Mouse (Mus musculus): Measurements from ENCODE around the gene Lgals8.
A peak's percentile ranks its signal among the peaks of the same experiment; 100 is the strongest.
"Not testable (repeated sequence)": the region's sequence is repeated elsewhere in the genome, so short reads cannot be mapped to it uniquely, and the experiment has no call there.

Gene Lgals8

DNA sequence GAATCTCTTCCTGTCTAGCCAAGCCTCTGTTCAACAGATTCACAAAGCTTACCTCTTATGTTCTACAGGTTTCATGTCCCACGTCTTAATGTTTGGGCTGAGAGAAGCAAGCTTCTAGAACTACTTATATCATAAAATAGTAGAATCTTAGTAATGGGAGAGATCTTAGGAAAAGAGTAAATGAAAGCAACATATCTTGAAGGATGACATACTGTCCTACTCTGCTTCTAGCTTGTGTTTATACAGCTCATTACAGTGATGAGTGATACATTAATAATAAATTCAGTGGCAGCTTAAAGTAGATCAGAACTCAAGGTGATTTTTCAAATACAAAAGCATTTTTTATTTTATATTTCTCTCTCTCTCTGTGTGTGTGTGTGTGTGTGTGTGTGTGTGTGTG, at the start of gene Lgals8:
Gene Lgals8 (minus strand): TSS at position 101 of the 400 bp plus-strand sequence.
- DNase-seq = no peak

DNA sequence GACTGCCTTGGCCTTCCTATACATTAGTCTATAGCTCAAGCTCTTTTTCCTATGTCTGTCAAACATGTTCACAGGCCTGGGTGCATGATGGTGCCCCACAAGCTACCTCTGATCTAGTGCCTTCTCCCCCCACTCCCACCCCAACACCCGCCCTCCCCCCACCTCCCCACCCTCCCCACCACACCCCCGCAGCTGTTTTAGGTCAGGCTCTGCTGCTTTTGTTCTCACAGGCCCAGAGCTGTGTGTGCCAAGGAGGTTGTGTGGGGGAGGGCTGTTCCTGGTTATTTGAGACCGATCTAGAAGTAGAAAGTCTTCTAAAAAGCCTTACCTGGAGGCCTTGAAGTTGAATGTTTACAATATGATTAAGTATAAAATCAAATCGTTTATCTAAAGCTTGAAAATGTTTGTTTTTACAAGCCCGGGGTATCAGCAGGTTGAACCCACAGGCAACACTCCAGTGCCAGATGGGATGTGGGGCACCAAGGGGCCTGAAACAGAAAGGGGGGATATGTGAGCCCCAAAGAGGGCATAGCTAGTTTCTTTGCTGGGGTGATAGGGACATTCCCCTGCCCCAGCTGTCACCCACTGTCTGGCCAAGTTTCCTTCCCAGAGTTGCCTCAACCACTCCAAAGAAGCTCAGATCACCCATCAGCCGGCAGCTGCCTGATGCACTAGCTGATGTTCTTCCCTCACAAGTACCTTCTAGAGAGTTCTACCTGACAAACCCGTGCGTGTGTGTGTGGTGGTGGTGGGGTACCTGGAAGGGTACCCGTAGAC, 46.6 kb upstream of the Lgals8 start:
- DNase-seq = peak; percentile 46 to 76

DNA sequence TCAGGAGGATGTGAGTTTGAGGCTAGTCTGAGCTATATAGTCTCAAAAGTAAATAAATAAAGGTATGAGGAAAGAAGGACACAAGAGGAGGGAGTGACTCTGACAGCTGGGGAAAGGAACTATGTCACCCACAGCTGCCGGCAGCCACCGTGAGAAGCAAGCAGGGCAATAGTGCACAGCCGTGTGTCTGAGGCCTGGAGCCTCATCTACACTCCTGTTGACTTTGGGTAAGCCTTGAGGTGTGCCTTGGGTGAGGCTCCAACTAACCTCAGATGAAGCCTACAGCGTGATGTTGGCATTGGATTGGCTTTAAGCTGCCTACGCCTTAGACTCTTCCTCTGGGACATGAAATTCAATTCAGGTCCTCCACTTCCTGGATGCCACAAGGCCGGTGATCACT, 45.3 kb upstream of the Lgals8 start:
- DNase-seq = peak; percentile 50 to 67

DNA sequence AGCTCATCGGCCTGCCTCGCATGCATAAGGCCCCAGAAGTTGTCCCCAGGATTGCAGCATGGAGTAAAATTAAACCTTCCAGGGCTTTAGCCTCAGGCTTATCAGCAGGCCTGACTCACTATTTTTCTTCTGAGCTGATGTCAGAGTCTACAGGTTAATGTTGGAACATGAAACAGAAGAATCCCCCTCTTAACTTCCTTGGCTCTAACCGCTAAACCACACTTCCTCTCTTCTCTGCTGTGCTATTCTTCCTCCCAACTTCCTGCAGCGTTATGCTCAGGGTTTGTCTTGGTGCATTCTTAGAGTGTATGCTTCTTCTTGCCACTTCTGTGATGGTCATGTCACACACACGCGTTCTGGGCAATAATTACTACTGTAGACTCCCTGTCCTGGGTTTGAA, 42.7 kb upstream of the Lgals8 start:
- DNase-seq = peak in 1 of 2 experiments; percentile 64

DNA sequence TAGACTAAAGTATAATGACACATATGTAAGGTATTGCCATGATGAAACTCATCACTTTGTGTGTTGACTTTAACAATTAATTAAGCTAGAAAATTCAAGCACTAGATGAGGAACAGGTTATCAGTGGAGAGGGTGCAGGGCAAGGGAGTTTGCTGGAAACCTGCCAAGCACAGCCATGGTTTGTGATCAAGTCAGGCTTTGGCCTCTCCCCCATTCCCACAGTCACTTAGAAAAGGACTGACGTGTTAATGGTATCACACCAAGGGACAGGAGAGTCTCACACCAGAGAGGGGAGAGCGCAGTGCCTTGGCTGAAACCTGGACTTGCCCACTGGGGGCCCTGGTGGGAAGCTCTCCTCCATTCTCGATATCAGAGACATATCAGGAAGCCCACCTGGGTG, 40.6 kb upstream of the Lgals8 start:
- no peak for DNase-seq

DNA sequence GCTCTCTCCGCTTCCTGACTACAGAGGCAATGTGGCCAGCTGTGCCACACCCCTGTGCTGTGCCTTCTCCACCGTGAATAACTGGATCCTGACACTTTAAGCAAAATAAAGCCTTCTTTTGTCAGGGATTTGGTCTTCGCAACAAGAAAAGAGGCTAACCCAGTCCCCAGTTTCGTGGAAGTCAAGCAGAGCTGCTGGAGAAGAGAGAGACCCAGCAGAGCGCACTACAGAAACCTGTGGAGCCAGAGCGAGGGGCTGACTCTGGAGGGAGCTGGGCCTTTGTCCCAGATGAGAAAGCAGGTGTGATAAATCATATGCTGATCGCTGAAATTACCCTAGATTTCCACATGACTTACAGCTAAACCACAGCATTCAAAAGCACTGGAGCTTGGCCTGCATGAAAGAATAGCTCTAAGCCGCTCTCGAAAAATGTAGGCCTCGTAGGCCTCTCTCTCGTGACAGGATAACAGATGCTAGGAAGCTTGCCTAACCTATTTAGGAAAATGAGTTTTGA, 38.6 kb upstream of the Lgals8 start:
- DNase-seq = peak in 1 of 2 experiments; percentile 24

DNA sequence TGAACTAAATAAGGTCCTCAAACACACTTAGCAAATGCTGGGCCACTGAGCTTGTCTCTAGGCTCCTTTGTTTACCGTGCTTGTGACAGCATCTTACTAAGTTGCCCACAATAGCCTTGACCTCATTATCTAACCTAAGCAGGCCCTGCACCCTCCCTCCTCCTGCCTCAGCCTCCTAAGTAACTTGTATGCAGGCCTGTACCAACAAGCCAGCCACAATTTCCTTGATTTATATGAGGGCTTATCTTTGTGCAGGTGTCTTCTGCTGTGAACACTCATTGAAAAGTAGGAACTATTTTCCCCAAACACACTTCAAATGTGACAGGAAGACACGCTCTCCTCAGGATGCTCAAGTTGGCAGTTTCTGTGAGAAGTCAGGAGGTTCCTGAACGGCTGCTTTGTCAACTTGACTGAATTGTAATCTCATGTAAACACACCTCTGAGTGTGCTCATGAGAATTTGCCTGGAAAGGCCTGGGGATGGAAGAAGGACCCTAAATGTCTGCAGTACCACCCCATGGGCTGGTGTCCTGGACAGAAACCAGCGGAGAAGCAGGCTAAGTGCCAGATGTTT, 38.0 kb upstream of the Lgals8 start:
- peak; percentile 18 to 30 for DNase-seq

DNA sequence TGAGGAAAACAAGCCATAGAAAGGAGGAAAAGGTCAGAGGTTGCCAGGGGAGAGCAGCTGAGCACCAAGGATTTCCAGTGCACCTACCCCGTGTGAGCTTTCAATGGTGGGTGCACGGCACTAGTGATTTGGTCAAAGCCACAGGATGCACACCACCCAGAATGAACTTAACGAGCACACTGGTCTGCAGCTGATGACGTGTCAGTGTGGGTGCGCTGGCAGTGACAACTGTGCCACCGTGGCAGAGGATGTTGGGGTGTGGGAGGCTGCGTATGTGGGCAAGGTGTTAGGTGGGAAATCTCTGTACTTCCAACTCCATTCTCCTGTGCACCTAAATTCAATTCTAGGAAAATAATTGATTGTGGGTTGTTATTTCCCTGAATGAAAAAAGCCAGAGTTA, 34.4 kb upstream of the Lgals8 start:
- no peak for DNase-seq

DNA sequence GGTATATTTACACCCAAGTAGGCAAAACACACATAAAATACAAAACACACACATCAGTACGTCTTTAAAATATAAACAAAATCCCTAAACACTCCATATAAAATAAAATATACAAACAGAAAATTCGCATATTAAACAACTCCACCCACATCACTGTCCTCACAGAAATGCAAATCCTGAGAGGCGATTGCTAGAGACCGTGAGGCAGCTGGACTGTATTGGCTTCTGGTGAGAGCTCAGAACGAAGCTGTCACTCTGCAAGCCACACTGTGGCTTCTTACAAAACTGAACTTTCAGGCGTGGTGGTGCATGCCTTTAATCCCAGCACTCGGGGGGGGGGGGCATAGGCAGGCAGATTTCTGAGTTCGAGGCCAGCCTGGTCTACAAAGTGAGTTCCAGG, 33.1 kb upstream of the Lgals8 start:
- DNase-seq = no peak

DNA sequence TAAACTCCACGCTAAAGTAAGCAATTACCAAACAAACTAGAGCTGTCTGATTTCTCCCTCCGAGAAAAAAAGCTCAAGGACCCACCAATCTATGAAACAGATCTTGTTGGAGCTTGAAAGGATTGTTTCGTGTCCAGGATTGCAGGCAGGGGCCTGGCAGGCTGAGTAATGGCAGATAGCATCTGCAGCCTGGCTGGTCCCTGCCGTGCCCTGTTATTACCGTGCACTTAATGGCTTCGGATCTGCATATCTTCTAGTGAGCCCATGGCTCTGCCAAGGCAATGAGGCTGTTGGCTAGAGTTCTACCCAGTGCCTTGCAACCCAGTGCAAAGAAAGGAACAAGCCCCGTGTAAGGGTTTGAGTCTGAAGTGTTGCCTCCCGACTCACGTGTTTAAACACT, 30.0 kb upstream of the Lgals8 start:
- DNase-seq = no peak

DNA sequence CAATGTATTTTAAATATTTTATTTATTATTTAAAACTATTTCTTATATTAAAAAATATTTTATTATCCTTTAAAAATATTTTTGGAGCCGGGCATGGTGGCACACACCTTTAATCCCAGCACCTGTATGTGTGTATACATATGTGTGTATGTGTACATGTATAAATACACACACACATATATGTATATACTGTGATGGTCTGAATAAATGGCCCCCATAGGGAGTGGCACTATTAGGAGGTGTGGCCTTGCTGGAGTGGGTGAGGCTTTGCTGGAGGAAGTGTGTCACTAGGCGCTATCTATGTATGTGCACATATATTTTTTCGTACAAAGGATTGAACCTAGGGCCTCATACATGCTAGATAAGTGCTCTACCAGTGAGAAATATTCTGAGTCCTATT, 27.8 kb upstream of the Lgals8 start:
- DNase-seq = no peak

DNA sequence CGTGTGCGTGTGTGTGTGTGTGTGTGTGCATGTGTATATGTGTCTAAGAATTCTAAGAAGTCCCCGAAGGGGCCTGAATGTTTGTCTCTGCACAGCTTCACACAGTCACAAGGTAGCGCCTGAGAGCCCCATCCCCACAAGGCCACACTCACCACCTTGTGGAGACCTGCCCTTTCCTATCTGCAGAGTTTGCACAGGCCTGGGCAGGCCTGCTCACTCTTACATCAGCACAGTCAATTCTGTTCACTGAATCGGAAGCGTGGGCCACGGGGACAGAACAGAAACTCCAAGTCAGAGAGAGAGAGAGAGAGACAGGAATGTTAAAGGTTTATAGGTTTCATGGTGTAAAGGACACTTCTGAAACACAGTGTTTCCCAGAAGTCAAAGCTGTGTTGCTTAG, 20.9 kb upstream of the Lgals8 start:
- no peak for DNase-seq

DNA sequence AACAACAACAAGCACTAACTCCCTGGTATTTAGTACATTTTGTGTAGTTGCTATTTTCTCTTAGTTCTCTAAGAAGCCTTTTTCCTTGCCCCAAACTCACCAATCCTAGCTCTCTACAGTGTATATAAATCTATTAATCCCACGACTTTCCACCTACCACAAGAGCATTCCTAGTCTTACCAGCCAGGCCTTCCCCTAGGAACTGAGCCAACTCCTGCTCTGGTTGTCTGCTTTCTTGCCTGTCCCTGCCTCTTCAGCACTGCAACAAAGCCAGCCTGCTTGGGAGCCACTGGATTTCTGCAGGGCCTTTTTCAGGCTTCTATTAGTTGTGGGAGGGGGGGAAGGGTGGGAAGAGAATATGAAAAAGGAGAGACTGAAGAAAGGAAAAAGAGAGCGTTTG, 20.5 kb upstream of the Lgals8 start:
- DNase-seq = no peak

DNA sequence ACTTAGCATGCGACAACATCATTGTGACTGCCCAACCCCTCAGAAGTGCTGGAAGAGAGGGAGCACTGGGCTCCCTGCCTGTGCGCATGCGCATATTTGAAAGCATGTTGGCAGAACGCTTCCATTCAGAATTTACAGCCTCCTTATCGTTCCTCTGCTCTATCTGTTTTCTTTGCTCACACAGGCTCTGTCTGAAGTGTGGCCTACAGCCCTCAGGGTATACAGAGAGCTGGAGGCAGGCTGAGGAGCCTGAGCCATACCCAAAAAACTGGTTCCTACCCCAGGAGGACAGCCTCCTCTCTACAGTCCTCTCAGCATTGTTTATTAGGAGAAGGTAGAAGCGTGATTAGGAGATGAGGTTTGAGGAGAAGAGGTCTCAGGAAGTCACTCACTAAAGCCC, 15.1 kb upstream of the Lgals8 start:
- no peak for DNase-seq

DNA sequence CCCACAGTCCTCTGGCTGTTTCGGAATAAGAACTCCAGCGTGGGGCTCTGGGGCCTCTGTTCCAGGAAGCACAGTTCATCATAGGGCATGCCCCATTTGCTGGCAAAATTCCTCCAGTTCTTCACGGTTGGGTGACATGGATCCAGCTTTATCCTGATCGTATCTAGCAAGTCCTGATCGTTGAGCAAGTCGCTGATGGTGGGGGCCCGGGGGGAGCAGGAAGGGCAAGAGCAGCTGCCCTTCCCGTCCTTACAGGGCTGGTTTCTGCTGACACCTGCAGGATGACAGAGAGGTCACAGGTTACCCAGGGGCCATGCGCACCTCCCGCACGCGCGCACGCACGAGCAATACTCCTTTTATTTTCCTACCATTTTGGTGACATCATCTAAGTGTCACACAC, 13.6 kb upstream of the Lgals8 start:
- no peak for DNase-seq

DNA sequence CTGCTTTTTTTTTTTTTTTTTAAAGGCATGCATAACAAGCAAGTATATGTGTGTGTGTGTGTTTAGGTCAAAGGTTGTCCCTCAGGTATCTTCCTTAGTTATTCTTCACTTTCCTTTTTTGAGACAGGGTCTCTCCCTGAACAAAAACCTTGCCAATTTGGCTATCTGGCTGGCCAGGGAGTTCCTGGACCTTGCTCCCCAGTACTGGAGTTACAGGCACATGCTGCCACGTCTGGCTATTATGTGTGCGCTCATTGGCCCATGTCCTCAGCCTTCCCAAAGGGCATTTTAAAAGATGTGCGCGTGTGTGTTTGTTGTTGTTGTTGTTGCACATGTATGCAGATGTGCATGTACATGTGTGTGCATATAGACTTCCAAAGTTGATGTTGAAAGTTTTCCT, 12.1 kb upstream of the Lgals8 start:
- DNase-seq = no peak

DNA sequence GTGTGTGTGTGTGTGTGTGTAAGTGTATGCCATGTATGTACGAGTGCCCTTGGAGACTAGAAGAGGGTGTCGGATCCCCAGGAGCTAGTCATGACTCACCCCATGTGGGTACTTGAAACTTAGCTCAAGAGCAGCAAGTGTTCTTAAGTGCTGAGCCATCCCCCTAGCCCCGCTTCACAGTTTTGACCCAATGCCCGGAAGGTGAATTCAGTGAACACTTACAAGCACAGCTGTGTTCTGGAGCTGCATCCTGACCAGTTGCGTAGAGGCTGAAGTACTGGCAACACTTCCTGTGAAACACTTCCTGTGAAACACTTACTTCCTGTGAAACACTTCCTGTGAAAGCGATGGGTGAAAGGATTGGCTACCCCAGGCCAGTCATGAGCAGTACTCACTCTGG, 10.5 kb upstream of the Lgals8 start:
- DNase-seq = peak in 1 of 2 experiments; percentile 24

DNA sequence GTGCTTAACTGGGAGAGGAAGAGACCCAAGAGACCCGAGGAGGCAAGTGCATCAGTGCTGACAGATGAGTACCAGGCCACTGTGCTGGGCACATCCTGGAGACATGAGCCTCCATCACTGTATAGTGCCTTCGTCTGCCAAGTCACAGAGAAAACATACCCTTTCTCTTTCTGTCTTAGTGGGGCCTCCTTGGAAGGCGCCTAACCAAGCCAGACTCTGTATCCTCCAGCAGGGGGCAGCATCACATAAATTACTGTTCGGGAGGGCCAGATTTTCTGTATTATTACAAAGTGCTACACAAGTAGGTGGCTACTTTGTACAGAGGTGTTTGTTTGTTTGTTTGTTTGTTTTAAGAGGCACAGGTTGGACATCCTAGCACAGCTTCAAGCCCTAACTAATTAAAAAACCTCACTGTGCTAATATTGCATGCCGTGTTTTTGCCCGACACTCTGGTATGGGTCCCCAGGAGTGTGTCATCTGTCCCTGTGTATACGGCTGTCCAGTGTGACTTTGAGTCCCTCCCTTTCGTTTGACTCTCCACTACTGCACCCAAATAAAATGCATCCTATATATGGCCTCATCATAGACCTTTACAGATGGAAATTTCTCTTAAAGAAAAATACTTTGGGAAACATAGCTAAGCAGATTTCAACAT, 9.1 kb upstream of the Lgals8 start:
- DNase-seq = peak; percentile 39 to 51

DNA sequence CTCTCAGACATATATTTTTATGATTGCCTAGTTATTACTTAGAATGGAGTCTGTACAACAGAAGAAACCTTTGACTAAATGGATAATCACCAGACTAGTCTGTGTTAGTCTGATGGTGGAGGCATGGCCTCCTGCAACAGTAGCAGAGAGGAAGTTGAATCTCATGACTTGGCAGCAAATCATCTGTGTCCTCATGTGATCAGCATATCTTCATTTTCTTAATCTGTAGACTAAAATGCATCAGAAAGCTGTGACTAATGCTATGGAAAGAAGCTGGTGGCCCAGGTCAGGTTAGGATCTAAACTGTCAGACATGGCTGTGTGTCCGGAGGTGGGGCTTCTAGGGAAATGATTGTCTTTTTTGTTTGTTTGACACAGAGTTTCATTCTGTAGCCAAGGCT, 3.7 kb upstream of the Lgals8 start:
- no peak for DNase-seq

DNA sequence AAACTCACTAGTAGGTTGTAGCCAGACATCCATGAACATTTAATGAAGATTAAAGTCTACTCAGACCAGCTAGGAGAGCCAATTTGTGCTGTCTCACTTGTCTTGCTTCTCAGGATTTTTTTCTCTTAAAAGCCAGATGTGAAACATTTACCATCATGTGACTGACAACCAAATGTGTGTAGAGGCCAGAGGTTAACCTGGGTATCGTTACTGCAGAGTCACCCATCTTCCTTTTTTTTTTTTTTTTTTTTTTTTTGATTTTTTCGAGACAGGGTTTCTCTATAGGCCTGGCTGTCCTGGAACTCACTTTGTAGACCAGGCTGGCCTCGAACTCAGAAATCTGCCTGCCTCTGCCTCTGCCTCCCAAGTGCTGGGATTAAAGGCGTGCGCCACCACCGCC, 585 bp downstream of the Lgals8 start:
- DNase-seq = not testable (repeated sequence)

DNA sequence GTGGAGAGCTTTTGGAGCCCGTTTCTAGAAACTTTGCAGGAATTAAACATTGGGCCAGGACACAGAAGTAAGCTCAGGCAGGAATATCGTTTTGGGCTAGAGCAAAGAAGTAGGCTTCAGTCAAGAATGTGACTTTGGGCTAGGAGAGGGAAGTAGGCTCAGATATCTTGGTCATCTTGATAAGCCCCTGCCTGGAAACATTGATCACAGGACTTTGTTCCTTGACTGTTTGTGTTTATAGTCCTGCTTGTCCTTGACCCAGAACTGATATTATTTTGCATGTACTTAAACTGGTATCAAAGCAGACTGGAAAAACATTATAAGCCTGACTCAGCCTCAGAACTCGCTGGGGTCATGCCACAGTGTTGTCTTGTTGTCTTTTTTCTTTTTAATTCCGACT, 2.1 kb downstream of the Lgals8 start:
- no peak for DNase-seq

DNA sequence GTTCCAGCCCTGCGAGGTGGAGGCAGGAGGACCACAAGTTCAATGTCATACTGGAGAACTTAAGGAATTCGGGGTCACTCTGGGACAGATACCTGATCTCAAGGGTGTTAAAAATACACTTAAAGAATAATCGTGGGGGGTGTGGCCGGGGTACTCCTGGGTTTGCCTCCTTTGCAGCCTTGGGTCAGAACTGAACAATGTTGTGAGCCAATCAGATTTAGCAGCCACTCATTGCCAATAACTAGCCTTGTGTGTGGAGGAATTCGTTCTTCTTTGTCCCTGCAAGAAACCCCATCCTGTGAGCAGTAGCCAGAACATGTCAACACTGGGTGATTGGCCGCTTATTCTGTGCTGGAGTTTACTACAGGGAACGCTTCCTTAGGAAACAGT, 3.0 kb downstream of the Lgals8 start:
- DNase-seq = no peak

DNA sequence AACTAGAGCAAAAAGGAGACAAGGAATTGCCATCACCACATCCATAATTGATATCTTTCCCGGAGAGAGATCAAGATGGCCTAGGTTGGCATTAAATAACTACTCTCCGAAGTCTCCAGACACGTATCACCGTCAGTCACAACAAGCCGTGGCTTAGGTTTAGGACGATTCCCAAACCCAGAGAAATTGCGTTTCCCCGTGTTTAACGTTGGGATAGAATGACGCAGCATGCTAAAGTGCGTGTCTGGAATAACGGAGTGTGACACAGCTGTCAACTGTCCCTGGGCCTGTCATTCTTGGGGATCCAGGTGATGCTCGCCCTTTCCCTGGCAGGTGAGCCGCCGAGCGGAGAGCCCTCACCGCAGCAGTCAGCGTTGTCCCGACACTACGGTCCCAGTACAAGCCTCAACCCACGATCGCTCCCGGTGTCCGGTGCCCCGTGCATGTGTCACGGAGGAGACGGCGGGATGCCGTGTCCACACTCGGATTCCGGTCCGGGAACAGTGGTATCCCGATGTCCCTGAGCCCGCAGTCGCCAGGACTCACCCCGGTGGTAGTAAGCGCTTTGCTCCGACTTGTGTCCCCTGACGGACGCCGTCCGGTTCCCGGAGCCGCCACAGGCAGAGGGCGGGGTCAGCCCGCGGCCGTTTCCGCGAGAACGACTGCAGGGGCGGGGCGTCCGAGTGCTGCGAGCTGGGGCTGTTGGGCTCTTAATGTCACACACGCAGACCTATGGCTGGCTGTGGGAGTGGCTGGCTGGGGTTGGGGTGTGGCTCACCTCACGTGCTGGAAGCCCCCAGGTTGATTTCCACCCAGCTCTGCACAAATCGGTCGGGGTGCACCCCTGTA, 3.6 kb downstream of the Lgals8 start:
- peak; percentile 90 to 92 for DNase-seq
